Mouse (Mus musculus): ENCODE results near the gene Ehbp1l1.

DNA sequence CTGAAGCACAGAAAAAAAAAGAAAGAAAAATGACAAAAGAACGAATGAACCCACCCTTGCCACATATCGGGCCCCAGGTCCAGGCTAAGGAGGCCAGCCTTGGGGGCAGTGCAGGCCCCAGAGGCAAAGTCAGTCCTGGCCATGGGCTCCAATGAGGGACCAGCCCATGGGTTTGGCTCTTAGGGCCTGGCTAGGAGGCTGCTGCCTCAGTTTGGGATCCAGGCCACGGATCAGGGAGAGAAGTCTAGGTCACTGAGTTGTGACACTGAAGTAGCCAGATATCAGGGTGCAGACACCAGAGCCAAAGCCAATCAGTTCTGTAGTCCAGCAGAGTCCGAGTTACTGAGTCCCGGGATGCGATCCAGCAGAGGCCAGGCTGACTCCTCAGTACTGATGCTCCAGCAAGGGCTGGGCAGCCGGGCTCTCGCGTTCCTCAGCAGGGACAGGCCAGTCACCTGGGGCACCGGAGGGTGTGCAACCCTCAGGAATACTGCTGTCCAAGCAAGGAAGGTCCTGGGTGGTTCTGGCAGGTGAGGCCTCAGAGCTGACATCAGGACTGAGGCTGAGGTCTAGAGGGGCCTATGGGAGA lies 61.4 kb downstream of the Ehbp1l1 start:
- TF ChIP-seq CTCF (conservative IDR thresholded peaks at IDR 0.05; ENCODE audit: insufficient read depth, insufficient read length, low read depth, low read length) = no peak
- TF ChIP-seq POLR2A (IDR thresholded peaks at IDR 0.05; ENCODE audit: low read depth, low read length) = no peak
